Mouse (Mus musculus) right cerebral cortex, postnatal 4 days (tissue): ENCODE measurements around the gene Themis2.

Experiments
- DNase-seq: peaks from one replicate; pipeline ENCODE4 v3.0.0-alpha.2; 2022

Themis2 gene

DNA sequence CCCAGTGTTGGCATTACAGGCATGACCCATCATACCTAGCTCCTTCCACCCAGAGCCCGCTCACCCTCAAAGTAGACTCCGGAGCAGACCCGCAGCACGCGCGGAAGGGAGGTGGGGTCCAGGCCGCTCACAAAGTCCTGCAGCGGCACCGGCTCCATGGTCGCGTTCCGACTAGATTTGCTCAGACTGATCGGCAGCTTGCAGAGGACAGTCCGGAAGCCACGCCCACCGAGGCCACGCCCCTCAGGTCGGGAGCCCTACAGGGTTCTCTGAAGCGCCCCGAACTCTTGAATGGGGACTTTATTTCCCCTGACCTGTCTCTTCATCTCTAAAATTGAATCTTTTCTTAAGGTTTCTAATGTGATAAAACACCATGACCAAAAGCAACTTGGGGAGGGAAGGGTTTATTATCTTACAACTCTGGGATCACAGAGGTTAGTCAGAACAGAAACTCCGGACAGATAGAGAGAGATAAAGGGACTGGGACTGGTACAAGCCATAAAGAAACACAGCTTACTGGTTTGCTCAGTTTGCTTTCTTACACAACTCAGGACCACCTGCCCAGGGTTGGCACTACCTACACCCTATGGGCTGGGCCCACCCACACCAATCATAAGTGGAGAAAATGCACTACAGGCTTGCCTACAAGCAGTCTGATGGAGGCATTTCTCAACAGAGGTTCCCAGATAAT lies at the start of gene Themis2:
TSS of gene Themis2 (minus strand) at position 192 of the 691 bp plus-strand sequence.
- peak; percentile 25 for DNase-seq

DNA sequence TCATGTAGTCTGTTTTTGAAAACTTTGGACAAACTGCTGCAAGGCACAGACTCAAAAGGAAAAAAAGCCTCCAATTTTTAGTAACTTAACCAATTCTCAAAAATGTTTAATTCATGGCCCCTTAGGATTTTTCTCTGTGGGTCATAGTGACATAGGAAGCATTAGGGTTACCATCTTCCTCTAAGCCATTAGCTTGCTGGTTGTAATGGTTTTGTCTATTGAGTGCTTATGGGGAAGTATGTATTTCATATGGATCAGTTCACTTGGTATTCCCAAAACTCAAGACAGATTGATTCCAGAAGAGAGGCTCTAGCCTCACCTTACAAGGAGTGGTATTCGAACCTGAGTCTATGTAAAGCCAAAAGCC lies 47.5 kb upstream of the Themis2 start:
- no peak for DNase-seq

DNA sequence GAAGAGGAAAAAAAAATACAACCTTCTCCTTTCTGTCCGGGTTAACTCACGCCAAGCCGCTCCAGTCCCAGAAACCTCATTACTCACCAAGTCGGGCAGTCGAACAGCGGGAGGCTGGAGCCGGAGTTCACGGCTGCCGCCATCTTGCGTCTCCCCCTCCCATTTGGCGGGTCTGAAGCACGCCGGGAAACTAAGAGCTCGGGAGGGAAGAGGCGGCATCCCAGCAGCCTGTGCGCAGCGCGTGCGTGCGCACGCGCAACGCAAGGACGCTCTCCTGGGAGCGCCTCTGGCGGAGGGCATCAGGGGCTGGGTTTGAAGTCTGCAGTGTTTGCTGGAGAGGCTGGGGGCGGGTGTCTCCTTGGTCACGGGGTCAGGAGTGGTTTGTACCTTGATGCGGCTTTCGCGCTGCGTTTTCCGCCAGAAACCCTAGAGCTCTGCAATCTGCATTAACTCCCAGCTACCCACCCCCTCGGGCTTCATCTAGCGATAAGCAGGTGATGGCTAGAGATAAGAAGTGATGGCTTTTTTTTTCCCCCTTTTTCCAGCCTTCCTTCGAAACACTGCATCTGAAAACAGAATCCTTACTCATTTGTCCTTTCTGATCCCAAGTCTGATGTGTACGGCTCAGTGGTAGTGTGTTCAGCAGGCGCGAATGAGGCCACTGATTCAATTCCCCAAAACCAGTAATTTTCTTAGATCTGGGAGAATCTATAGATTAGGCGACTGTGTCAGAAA lies 47.0 kb upstream of the Themis2 start, which contains the start of gene Ppp1r8:
TSS of gene Ppp1r8 (minus strand) at position 200 of the 735 bp plus-strand sequence.
- DNase-seq: peak; percentile 83

- peak; percentile 17 for DNase-seq
These were observed 46.2 kb upstream of the Themis2 start for GRCm38 (mm10) chr4:132842281-132842906.

DNA sequence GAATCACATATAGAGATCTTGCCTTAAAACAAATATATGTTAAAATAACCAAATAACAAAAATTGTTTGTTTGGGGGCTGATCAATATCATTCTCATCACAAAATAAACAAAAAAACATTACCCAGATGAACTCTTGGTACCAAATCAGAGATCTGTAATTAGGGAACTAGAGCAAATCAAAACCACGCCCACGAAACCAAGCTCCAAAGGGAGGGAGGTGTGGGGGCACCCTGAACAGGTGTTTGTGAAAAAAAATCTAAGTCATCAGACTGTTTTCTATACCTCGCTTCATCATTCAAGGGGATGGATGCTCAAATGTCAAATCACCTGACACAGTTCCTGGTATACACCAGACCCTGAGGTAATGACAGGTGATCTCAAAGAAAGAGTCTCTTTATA lies 45.3 kb upstream of the Themis2 start:
- DNase-seq: no peak

- peak; percentile 72 for DNase-seq
These were observed 27.6 kb upstream of the Themis2 start for GRCm38 (mm10) chr4:132823614-132824366.

DNA sequence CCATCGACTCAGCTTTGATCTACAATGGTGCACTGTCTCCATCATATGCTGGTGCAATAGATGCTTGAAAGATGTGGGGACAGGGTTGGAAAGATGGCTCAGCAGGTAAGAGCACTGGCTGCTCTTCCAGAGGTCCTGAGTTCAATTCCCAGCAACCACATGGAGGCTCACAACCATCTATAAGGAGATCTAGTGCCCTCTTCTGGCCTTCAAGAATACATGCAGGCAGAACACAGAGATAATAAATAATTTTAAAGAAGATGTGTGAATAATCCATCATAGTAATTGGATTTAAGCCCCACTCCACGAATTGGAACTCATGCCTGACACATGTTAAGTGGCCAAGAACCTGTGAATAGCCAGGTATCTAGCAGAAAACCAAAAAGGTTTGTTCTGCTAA lies 22.3 kb upstream of the Themis2 start:
- no peak for DNase-seq

DNA sequence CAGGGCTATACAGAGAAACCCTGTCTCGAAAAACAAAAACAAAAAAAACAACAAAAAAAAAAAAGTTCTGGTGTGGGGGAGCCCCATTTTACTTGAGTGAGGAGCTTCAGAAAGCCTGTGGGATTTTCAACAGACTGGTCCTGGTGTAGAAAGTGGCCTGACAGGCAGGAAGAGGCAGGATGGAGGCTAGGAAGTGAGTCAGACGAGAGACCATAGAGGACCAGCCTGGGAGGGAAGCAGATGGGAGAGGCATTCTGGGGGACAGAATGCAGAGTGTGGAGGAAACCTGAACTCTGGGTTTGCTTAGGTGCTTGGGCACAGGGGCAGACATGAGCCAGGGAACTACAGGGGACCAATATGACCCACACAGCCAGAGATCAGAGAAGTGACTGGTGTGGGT lies 20.7 kb upstream of the Themis2 start:
- no peak for DNase-seq

DNA sequence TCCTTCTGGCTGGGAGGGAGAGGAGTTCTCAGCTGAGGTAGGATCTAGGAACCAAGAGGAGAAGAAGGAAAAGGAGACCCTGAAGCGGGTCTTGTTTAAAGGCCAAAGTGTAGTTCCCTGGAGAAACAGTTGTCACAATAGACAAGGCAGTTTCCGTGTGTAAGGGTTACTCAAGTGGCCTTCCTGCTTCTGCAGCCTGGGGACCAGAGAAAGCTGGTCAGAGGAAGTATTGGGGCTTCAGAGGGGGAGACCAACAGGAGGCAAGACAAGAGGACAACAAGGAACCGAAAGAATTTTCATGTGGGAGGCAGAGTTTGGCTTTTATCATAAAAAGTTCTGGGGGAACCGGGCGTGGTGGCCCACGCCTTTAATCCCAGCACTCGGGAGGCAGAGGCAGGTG lies 20.2 kb upstream of the Themis2 start:
- DNase-seq: no peak

- DNase-seq: no peak
These were observed 13.4 kb upstream of the Themis2 start for GRCm38 (mm10) chr4:132809621-132810020.

DNA sequence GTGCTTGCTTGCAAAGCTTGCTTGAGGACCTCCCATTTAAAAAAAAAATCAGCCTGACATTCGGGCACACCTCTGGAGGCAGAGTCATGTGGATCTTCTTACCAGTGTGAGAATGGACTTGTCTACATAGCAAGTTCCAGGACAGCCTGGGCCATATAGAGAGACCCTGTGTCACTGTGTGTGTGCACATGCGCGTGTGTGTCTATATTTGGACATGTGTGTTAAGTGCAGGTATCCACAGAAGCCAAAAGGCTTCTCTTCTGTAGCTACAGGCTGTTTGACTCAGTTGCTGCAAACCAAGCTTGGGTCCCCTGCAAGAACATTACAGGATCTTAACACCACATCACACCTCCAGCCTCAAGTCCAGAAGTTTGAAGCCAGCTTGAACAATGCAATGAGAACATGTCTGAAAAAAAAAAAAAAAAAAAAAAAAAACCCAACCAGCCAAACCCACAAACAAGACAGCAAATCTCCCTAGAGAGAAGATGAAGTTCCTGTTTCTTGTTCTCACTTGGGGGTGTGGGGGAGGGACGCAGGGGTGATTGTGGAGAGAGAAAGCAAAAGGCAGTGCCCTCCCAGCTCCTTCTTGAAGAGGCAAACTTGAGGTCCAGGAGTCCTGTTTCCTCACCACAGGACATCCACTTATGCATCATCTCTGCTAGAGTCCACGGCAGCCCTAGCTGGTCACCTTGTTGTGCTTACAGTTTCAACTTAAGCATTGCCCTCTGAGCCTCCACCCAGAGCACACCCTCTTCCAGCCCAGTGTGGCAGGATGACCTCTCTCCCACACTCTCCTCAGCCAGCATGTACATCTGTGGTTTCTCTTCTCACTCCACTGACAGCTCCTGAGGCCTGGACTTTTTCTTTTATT lies 11.8 kb upstream of the Themis2 start:
- no peak for DNase-seq

DNA sequence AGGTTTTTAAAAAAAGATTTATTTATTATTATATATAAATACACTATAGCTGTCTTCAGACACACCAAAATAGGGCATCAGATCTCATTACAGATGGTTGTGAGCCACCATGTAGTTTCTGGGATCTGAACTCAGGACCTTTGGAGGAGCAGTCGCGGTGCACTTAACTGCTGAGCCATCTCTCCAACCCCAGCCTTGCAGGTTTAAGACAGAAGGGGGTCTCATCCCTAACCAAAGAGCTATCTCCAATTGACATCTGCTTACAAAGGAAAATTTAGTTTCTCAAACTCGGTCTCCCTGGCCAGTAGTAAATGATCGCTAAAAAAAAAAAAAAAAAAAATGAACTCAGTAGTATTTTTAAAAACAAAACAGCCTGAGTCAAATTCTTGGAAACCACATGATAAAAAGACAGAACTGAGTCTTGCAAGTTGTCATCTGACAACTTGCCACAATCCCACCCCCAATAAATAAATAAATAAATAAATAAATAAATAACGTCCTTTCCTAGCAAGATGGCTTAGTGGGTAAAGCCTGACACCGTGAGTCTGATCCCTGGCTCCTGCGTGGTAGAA lies 10.5 kb upstream of the Themis2 start:
- no peak for DNase-seq

DNA sequence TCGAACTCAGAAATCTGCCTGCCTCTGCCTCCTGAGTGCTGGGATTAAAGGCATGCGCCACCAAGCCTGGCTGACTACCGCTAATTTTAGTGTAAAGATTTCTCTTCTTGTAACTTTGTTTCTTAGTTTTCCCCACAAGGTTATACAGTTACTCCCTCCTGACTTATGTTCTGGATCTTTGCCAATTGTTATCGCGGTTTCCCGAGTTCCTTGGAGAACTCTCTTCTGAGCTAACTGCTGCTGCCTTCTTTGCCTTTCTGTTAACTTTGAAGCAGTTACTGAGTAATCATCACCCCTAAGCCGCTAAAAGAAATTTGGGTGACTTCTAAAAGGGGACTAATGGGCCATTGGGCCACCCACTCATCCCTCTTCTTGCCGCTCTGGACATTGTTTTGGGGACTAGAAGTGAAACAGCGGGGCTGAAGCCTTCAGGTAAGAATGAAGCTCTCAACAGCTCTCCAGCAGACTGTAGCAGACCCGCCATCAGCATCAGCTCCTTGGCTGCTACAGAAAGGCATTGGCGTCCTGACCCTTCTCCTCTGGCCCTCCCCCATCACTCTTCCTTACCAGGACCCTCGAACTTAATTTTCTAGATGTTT lies 9.5 kb upstream of the Themis2 start:
- DNase-seq: no peak

DNA sequence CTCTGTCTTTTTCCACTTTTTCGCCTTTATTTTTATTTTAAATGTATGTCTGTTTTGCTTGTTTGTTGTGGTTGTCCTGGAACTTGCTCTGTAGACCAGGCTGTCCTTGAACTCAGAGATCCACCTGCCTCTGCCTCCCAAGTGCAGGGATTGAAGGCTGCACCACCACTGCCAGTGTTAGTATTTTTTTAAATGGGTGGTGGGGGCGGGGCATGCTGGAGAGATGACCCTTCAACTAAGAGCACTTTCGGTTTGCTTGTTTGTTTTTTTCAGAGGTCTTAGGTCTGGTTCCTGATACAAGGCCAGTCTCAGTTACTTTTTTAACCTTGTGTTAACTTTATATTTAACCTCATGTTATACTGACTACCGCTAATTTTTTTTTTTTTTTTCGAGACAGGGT lies 9.0 kb upstream of the Themis2 start:
- no peak for DNase-seq

GRCm38 (mm10) chr4:132804331-132804730 lies 8.1 kb upstream of the Themis2 start:
- DNase-seq: no peak

DNA sequence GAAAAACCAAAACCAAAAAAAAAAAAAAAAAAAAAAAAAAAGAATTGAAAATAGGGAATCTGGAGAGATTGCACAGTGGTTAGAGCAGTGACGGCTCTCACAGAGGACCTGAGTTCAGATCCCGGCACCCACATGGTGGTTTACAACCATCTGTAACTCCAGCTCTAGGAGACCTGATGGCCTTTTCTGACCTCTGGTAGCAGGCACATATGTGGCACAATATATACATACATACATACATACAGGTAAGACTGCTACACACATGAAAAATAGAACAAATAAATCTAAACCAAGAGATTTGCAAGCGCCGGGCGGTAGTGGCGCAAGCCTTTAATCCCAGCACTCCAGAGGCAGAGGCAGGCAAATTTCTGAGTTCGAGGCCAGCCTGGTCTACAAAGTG lies 7.7 kb upstream of the Themis2 start:
- DNase-seq: no peak

DNA sequence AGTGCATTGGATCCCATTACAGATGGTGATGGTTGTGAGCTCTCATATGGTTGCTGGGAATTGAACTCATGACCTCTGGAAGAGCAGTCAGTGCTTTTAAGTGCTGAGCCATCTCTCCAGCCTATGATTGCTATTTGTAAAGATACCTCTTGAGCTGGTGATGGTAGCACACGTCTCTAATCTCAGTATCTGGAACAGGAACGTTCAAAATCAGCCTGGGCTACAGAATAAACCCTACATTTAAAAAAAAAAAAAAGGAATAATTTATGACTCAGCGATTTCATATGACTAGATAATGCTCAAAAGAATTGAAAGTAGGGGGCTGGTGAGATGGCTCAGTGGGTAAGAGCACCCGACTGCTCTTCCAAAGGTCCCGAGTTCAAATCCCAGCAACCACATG lies 7.0 kb upstream of the Themis2 start:
- DNase-seq: no peak

GRCm38 (mm10) chr4:132802171-132802637 lies 6.0 kb upstream of the Themis2 start:
- DNase-seq: no peak

GRCm38 (mm10) chr4:132801176-132802077 lies 5.2 kb upstream of the Themis2 start:
- no peak for DNase-seq

GRCm38 (mm10) chr4:132799845-132800244 lies 3.7 kb upstream of the Themis2 start:
- DNase-seq: no peak
